Mouse (Mus musculus) forebrain, embryonic 11.5 days (tissue): ENCODE measurements around the gene Gsto1. TPM values are rescaled to one million over a fixed set of nuclear protein-coding genes. Genes with fewer than 3 reads are reported as not detected.
A peak's percentile ranks its signal among the peaks of the same experiment; 100 is the strongest.
"Not testable (repeated sequence)": the region's sequence is repeated elsewhere in the genome, so short reads cannot be mapped to it uniquely, and the experiment has no call there.

Experiments
- ATAC-seq: fragments of 200-750 bp; cut with Nextera tagmentation; replicated peaks from 2 replicates; pipeline ENCODE4 v1.8.0; 2017; ENCODE audit warnings: moderate TSS enrichment; ENCODE audit not compliant: low FRiP score
- DNase-seq: peaks from one replicate; pipeline ENCODE4 v3.0.0-alpha.2; 2017; ENCODE audit warnings: low spot score
- H3K27ac ChIP-seq: fragments of 300-500 bp; sonication (generic); 2 replicates; pipeline ENCODE4 v1.5.1; 2014; ENCODE audit warnings: low read depth, low read length
- H3K27me3 ChIP-seq: fragments of 300-500 bp; sonication (generic); 2 replicates; pipeline ENCODE4 v1.6.1; 2014; ENCODE audit warnings: mild to moderate bottlenecking, low read length, mixed read lengths; ENCODE audit not compliant: control insufficient read depth, insufficient read depth
- H3K36me3 ChIP-seq: fragments of 300-500 bp; sonication (generic); 2 replicates; pipeline ENCODE4 v1.6.1; 2014; ENCODE audit warnings: mild to moderate bottlenecking, low read length, moderate library complexity, mixed read lengths; ENCODE audit not compliant: control insufficient read depth, insufficient read depth
- H3K4me1 ChIP-seq: fragments of 300-500 bp; sonication (generic); replicated peaks from 2 replicates; pipeline ENCODE4 v1.6.1; 2014; ENCODE audit warnings: low read length, mixed read lengths; ENCODE audit not compliant: control insufficient read depth, insufficient read depth
- H3K4me2 ChIP-seq: fragments of 300-500 bp; sonication (generic); 2 replicates; pipeline ENCODE4 v1.6.1; 2014; ENCODE audit warnings: low read depth, mild to moderate bottlenecking, low read length, moderate library complexity, mixed read lengths; ENCODE audit not compliant: severe bottlenecking
- H3K4me3 ChIP-seq: fragments of 300-500 bp; sonication (generic); 2 replicates; pipeline ENCODE4 v1.5.1; 2014; ENCODE audit warnings: low read depth, low read length
- H3K9ac ChIP-seq: fragments of 300-500 bp; sonication (generic); 2 replicates; pipeline ENCODE4 v1.6.1; 2014; ENCODE audit warnings: low read length
- H3K9me3 ChIP-seq: fragments of 300-500 bp; sonication (generic); 2 replicates; pipeline ENCODE4 v1.6.1; 2016; ENCODE audit warnings: low read length, mixed read lengths; ENCODE audit not compliant: control insufficient read depth
- WGBS: fragments of 180-500 bp; shearing (Covaris S2); extraction: QIAGEN DNeasy Blood & Tissue Kit; methylation state at CpG from one replicate; pipeline ENCODE4 v1.1.7; 2014; 5-methylcytosine and 5-hydroxymethylcytosine counted together
- polyA plus RNA-seq: library from polyadenylated mRNA; unstranded; fragments of >200 nt; fragmentation: Nextera tagmentation; extraction: Ambion mirVana; gene quantifications from 2 replicates; pipeline ENCODE4 v1.2.1, GENCODE M21; 2014

Gsto1 gene
- polyA plus RNA-seq, 1 experiment from 2014 or later, result 83.2 TPM

DNA sequence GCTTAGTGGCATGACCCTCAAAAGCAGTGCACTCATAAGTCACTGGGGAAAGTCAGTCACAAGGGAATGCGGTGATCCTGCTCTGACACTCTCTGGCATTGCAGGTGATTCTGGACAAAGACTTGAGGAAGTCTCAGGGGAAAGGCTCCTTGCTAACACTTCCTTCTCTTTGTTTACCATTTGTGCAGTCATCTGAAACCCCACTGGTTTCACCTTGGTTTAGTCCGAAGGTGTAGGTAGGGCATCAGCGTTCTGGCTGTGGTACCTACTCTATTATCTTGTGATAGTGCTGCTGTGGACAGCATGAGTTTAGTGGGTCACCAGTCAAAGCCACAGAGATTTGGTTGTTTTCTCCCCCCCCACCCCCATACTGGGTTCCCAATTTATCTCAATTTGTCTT is 5.0 kb upstream of the Gsto1 start:
- ATAC-seq, result no peak
- 86% methylated on average over 3 of the region's 3 CpGs for WGBS
- Histone ChIP-seq H3K36me3 (no peaks in the 10 kb centered on the region), H3K4me1 (no peaks in the 10 kb centered on the region), H3K9me3 (no peaks in the 10 kb centered on the region), H3K4me3 (no peak overlapping the region), H3K9ac (no peak overlapping the region), H3K27ac (no peak overlapping the region), H3K27me3 (no peaks in the 10 kb centered on the region; the same call in 1 of the 2 replicates), H3K4me2 (no peak overlapping the region)
- DNase-seq, result no peak

DNA sequence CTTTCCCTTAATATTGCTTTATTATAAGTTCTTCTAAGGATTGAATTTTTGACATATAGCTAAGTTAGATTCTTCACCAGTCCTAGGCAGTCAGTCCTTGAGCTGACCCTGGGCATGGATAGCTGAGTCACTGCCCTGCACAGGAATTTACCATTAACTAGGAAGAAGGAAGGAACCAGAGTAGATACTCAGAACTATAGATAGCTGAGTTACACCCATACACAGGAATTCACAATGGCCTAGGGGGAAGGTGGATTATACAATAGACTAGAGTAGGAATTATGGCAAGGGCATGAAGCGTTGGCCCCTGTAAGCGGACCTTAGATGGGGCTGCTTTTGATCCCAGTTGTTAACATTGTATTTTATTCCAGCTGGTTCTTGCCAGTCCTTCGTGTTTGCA is 2.6 kb upstream of the Gsto1 start:
- H3K9me3 ChIP-seq, H3K4me3 ChIP-seq, DNase-seq, H3K4me1 ChIP-seq, H3K36me3 ChIP-seq, H3K27ac ChIP-seq, H3K4me2 ChIP-seq, H3K9ac ChIP-seq, H3K27me3 ChIP-seq, ATAC-seq: not testable (repeated sequence)
- 80% methylated on average over 3 of the region's 3 CpGs for WGBS

DNA sequence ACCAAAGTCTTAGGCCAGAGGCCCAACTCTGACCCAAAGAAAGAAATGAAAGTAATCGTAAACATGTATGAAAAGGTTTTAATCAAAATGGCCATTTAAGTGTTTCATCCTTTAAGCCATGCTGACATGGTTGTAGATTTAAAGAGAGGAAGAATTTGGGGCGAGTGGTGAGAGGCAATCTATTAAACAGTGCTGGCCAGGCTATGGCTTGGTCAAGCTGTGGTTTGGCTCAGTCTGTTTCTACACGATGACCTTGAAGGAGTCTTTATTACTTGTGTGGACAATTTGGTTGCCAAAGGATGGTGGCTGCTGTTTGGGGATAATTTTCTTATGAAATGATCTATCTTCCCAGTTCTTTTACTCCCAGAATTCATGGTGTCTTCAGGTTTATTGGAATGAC is 1.7 kb upstream of the Gsto1 start:
- WGBS, result 81% methylated on average over 3 of the region's 3 CpGs

GRCm38 (mm10) chr19:47853951-47854795 is 597 bp upstream of the Gsto1 start:
- Histone ChIP-seq H3K4me1 (peaks cover 3% of the 10 kb centered on the region; the same call in 1 of the 2 replicates), H3K9ac (peak overlapping the region; percentile 67), H3K27ac (no peak overlapping the region), H3K9me3 (no peaks in the 10 kb centered on the region), H3K27me3 (no peaks in the 10 kb centered on the region; the same call in 1 of the 2 replicates), H3K36me3 (no peaks in the 10 kb centered on the region), H3K4me3 (peak overlapping the region; percentile 49), H3K4me2 (peak overlapping the region; percentile 94)
- 26% methylated on average over 13 of the region's 13 CpGs for WGBS
- ATAC-seq, result no peak; the same call in none of the 2 replicates
- no peak for DNase-seq

More for the DNA sequence above, 1.7 kb upstream of the Gsto1 start:
- H3K4me1 ChIP-seq, result peaks cover 3% of the 10 kb centered on the region; the same call in 1 of the 2 replicates
- H3K9me3 ChIP-seq, result no peaks in the 10 kb centered on the region
- no peak for ATAC-seq
- no peak for DNase-seq
- H3K27ac ChIP-seq, result no peak overlapping the region
- no peak overlapping the region for H3K9ac ChIP-seq
- H3K4me3 ChIP-seq, result no peak overlapping the region
- H3K36me3 ChIP-seq, result no peaks in the 10 kb centered on the region
- no peak overlapping the region for H3K4me2 ChIP-seq
- no peaks in the 10 kb centered on the region; the same call in 1 of the 2 replicates for H3K27me3 ChIP-seq

GRCm38 (mm10) chr19:47857957-47858942 is 3.5 kb downstream of the Gsto1 start:
- Histone ChIP-seq H3K36me3 (no peaks in the 10 kb centered on the region), H3K4me3 (no peak overlapping the region), H3K27ac (no peak overlapping the region), H3K9me3 (no peaks in the 10 kb centered on the region), H3K4me2 (no peak overlapping the region), H3K9ac (no peak overlapping the region), H3K27me3 (no peaks in the 10 kb centered on the region; the same call in 1 of the 2 replicates), H3K4me1 (peaks cover 3% of the 10 kb centered on the region; the same call in 1 of the 2 replicates)
- no peak for DNase-seq
- WGBS, result 84% methylated on average over 18 of the region's 18 CpGs
- no peak for ATAC-seq

DNA sequence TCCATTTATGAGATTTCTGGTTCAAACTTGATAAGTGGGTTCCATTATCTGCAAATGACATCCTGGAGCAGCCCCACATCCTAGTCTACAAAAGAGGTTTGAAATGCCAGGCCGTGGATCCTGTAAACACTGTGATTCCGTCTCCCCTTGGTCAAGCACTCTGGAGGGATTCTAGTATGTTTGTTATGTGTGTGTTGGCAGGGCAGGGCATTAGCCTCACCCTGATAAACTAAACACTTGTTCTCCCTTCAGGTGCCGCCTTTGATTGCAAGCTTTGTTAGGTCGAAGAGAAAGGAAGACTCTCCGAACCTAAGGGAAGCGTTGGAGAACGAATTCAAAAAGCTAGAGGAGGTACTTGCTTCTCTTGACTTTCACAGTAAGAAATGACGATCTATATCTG is 4.4 kb downstream of the Gsto1 start:
- H3K27ac ChIP-seq, result no peak overlapping the region
- H3K9ac ChIP-seq, result no peak overlapping the region
- H3K27me3 ChIP-seq, result no peaks in the 10 kb centered on the region
- H3K36me3 ChIP-seq, result no peaks in the 10 kb centered on the region
- WGBS, result 97% methylated on average over 8 of the region's 8 CpGs
- DNase-seq, result no peak
- peaks cover 3% of the 10 kb centered on the region; the same call in 1 of the 2 replicates for H3K4me1 ChIP-seq
- ATAC-seq, result no peak
- no peak overlapping the region for H3K4me2 ChIP-seq
- H3K9me3 ChIP-seq, result no peaks in the 10 kb centered on the region
- no peak overlapping the region for H3K4me3 ChIP-seq

DNA sequence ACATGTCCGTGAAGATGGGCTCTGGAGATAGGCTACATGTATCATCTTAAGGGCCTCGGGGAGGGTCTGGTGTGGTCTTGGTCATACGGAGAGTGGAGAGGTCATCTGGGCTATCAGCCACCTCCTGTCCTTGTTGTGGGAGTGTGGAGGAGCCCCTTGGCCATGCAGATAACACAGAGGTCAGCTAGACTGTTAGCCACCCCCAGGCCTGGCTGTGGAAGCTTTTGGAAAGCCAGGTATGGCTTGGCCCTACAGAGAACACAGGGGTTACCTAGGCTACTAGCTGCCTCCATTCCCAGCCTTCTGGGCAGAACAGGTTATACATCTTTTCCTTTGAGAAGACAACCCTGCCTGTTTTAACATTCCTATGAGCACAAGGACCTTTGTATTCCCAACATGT is 7.8 kb downstream of the Gsto1 start:
- no peak overlapping the region for H3K27ac ChIP-seq
- no peak overlapping the region for H3K4me3 ChIP-seq
- no peak overlapping the region for H3K9ac ChIP-seq
- DNase-seq, result no peak
- WGBS, result 95% methylated on average over 3 of the region's 3 CpGs
- H3K4me1 ChIP-seq, result no peaks in the 10 kb centered on the region
- H3K27me3 ChIP-seq, result no peaks in the 10 kb centered on the region
- H3K36me3 ChIP-seq, result no peaks in the 10 kb centered on the region
- ATAC-seq, result no peak
- H3K9me3 ChIP-seq, result no peaks in the 10 kb centered on the region
- H3K4me2 ChIP-seq, result no peak overlapping the region

- H3K4me1 ChIP-seq, result no peaks in the 10 kb centered on the region
- 97% methylated on average over 9 of the region's 9 CpGs for WGBS
- H3K36me3 ChIP-seq, result no peaks in the 10 kb centered on the region
- ATAC-seq (no peak), DNase-seq (no peak)
- H3K27ac ChIP-seq, result no peak overlapping the region
- no peaks in the 10 kb centered on the region for H3K27me3 ChIP-seq
- H3K4me3 ChIP-seq, result no peak overlapping the region
- no peak overlapping the region for H3K9ac ChIP-seq
- no peaks in the 10 kb centered on the region for H3K9me3 ChIP-seq
- no peak overlapping the region for H3K4me2 ChIP-seq
These were observed 9.3 kb downstream of the Gsto1 start for GRCm38 (mm10) chr19:47864051-47864450.
